Mouse (Mus musculus) kidney, adult 2 months (tissue): ENCODE data around the gene Kit. TPM values are rescaled to one million over a fixed set of nuclear protein-coding genes. Genes with fewer than 3 reads are reported as not detected.

ENCODE experiments used
- DNase-seq: peaks from one replicate; pipeline ENCODE4 v3.0.0; 2021
- H3K27ac ChIP-seq: fragments of 200-500 bp; 2 replicates; pipeline ENCODE4 v1.5.1; 2012; ENCODE audit warnings: low read depth, low read length, control low read depth, inconsistent platforms; ENCODE audit not compliant: insufficient read depth
- H3K27me3 ChIP-seq: fragments of 200-500 bp; replicated peaks from 2 replicates; pipeline ENCODE4 v1.6.1; 2012; ENCODE audit warnings: mild to moderate bottlenecking, moderate library complexity, low read length, inconsistent platforms; ENCODE audit not compliant: control insufficient read depth, insufficient read depth
- H3K36me3 ChIP-seq: fragments of 200-500 bp; 2 replicates; pipeline ENCODE4 v1.6.1; 2012; ENCODE audit warnings: mild to moderate bottlenecking, moderate library complexity, low read length, inconsistent platforms; ENCODE audit not compliant: control insufficient read depth, insufficient read depth
- H3K4me1 ChIP-seq: fragments of 200-500 bp; 2 replicates; pipeline ENCODE4 v1.6.1; 2011; ENCODE audit warnings: low read length; ENCODE audit not compliant: control insufficient read depth, insufficient read depth
- H3K4me3 ChIP-seq: fragments of 200-500 bp; 2 replicates; pipeline ENCODE4 v1.5.1; 2011; ENCODE audit warnings: mild to moderate bottlenecking, low read depth, low read length, control low read depth; ENCODE audit not compliant: insufficient read depth
- CTCF ChIP-seq: fragments of 200-500 bp; conservative IDR thresholded peaks from 2 replicates; pipeline ENCODE4 v1.5.1; 2011; ENCODE audit warnings: low read depth, mild to moderate bottlenecking, control low read depth, low read length, moderate library complexity, mixed read lengths; ENCODE audit not compliant: insufficient read depth, insufficient read length
- POLR2A ChIP-seq: fragments of 200-500 bp; IDR thresholded peaks from one replicate; pipeline ENCODE4 v1.6.1; 2011; ENCODE audit warnings: low read depth, low read length, control low read depth
- WGBS: fragments of 180-500 bp; shearing (Covaris S2); methylation state at CpG from one replicate; pipeline ENCODE4 v1.1.7; 2018; 5-methylcytosine and 5-hydroxymethylcytosine counted together
- polyA plus RNA-seq: library from polyadenylated mRNA; depleted of rRNA; stranded (reverse); fragments of >200 nt; gene quantifications from 2 replicates; pipeline ENCODE4 v1.2.3, GENCODE M21; 2012

The Kit gene
- polyA plus RNA-seq, 1 experiment = 15.6 TPM

DNA sequence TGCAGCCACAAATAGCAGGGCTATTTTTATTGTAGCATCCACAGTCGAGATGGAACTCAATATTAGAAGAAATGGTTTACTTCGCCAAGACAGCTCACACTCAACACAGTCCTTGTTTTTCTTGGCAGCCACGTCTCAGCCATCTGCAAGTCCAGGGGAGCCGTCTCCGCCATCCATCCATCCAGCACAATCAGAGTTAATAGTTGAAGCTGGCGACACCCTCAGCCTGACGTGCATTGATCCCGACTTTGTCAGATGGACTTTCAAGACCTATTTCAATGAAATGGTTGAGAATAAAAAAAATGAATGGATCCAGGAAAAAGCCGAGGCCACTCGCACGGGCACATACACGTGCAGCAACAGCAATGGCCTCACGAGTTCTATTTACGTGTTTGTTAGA is 32.2 kb downstream of the Kit start:
- H3K4me1 ChIP-seq = no peaks in the 10 kb centered on the region
- H3K27me3 ChIP-seq = no peaks in the 10 kb centered on the region
- no peaks in the 10 kb centered on the region for H3K36me3 ChIP-seq
- DNase-seq = no peak
- WGBS = 70% methylated on average over 14 of the region's 14 CpGs
- no peak for TF ChIP-seq POLR2A
- no peak for TF ChIP-seq CTCF
- H3K4me3 ChIP-seq = no peak overlapping the region
- no peak overlapping the region for H3K27ac ChIP-seq

DNA sequence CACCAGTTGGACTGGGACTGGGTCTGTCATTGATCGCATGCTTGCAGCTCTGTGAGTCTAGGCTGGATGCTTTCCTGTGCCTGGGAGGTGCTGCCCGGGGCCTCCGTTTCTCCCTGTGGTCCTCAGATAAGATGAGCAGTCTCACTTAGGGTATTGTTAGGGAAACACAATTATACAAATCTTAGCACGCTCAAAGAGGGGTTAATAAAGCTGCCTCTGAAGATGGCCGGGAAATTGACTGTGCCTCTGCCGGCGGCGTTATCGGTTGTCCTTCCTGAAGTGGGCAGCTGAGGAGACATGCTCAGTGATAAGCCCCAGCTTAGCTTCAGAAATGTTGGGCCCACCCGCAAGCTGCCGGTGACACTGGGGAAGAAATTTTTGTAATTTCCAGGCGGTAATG is 33.3 kb downstream of the Kit start:
- TF ChIP-seq CTCF (no peak), POLR2A (no peak)
- no peaks in the 10 kb centered on the region for H3K4me1 ChIP-seq
- DNase-seq = no peak
- 93% methylated on average over 12 of the region's 12 CpGs for WGBS
- H3K27ac ChIP-seq = no peak overlapping the region
- H3K36me3 ChIP-seq = no peaks in the 10 kb centered on the region
- H3K4me3 ChIP-seq = no peak overlapping the region
- H3K27me3 ChIP-seq = no peaks in the 10 kb centered on the region

DNA sequence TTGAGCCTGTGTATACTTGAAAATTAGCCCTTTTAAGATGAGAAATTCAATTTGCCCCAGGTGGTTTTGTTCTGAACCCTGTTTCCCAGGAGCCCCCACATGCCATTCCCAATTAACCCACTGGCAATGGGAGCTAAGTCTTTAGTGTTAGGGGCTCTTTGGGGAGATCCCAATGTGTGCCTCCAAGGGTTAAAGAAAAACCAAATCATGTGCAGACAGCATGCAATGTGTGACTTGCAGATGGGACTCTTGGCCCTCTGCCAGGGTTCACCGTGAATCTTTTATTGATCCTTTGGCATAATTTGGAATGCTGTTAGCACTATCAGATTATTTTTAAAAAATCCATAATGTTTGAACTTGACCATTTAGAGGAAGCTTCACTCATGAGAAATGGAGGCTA is 37.7 kb downstream of the Kit start:
- TF ChIP-seq CTCF (no peak), POLR2A (no peak)
- Histone ChIP-seq H3K4me1 (no peaks in the 10 kb centered on the region), H3K27me3 (no peaks in the 10 kb centered on the region), H3K4me3 (no peak overlapping the region), H3K36me3 (no peaks in the 10 kb centered on the region), H3K27ac (no peak overlapping the region)
- DNase-seq = no peak
- 81% methylated on average over 1 of the region's 1 CpGs for WGBS

DNA sequence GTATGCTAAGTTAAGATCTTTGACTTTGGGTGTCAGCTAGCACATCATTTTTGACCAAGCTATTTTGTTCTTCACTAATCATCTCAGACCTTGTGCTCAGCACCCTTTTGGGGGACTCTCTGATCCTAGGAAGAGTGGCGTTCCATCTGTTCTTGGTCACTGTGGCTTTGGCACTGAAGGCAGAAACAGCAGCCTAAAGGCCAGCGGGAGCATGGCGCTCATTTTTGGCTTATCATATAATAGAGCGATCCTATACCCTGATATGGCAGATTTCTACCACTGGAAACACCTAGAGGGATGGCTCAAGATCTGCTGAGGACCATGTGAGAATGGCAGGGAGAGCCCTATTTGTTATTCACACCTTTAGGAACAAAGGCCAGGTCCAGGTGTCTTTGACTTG is 38.2 kb downstream of the Kit start:
- Histone ChIP-seq H3K4me3 (no peak overlapping the region), H3K27me3 (no peaks in the 10 kb centered on the region), H3K4me1 (no peaks in the 10 kb centered on the region), H3K36me3 (no peaks in the 10 kb centered on the region), H3K27ac (no peak overlapping the region)
- 96% methylated on average over 4 of the region's 4 CpGs for WGBS
- no peak for TF ChIP-seq CTCF
- no peak for TF ChIP-seq POLR2A
- DNase-seq = no peak

DNA sequence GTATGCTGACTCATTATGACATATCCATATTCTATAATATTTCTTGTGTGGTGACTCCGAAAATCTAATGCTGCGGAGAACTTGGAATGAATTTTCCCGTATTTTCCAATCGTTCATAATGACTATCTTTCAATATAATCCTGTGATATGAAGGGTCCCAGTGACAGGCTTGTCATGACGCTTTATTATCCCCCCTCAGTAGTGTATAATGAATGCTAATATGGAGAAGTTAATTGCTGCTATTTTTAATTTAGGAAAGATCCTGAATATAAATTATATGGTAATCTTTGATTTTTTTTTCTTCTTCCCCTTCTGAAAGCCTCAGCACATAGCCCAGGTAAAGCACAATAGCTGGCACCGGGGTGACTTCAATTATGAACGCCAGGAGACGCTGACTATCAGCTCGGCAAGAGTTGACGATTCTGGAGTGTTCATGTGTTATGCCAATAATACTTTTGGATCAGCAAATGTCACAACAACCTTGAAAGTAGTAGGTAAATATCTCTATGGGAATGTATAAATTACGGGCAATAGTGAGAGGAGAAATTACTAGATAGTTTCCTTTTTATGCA is 40.4 kb downstream of the Kit start:
- 92% methylated on average over 11 of the region's 11 CpGs for WGBS
- Histone ChIP-seq H3K4me1 (no peaks in the 10 kb centered on the region), H3K27ac (no peak overlapping the region), H3K36me3 (no peaks in the 10 kb centered on the region), H3K27me3 (no peaks in the 10 kb centered on the region), H3K4me3 (no peak overlapping the region)
- no peak for DNase-seq
- TF ChIP-seq CTCF = no peak
- no peak for TF ChIP-seq POLR2A

DNA sequence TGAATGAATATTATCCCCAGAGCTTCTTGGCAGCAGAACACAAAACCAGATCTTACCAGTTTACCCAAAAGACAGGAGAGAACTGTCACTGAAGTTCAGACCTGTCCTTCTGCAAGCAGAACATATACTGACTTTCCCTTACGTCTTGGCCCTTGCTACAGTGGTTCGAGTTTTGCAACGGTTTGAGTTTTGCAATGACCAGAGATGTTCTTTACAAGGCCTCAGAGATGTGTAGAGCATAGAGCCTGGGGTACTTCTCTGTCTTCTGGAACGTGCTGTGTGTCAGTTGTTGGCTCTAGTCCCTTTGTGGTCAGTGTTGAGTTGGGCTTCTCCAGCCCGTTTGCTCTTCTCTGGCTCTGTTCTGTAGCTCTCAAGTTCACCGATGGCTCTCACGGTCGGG is 40.9 kb downstream of the Kit start:
- no peak overlapping the region for H3K4me3 ChIP-seq
- no peaks in the 10 kb centered on the region for H3K36me3 ChIP-seq
- DNase-seq = no peak
- no peak overlapping the region for H3K27ac ChIP-seq
- WGBS = 89% methylated on average over 8 of the region's 8 CpGs
- H3K27me3 ChIP-seq = no peaks in the 10 kb centered on the region
- no peaks in the 10 kb centered on the region for H3K4me1 ChIP-seq
- TF ChIP-seq CTCF = no peak
- no peak for TF ChIP-seq POLR2A

DNA sequence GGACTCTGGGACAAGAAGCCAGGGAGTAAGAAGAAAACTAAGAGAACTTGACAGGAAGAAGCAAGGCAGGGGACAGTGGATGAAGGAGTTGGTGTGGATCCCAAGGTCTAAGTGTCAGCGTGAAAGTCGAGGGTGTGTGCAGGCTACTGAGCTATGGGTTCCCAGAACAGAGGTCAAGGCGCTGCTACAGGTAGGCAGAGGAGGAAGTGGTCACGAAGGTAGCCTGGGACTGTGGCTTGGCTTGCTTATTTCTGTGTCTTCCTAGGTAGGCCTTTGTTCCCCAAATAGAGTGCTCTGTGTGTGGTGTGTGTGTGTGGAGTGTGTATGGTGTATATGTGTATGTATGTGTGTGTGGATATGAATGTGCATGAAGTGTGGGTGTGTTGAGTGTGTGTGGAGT is 47.7 kb downstream of the Kit start:
- no peak for TF ChIP-seq CTCF
- WGBS = 96% methylated on average over 4 of the region's 4 CpGs
- Histone ChIP-seq H3K4me1 (no peaks in the 10 kb centered on the region), H3K36me3 (no peaks in the 10 kb centered on the region), H3K27me3 (no peaks in the 10 kb centered on the region), H3K27ac (no peak overlapping the region), H3K4me3 (no peak overlapping the region)
- DNase-seq = no peak

DNA sequence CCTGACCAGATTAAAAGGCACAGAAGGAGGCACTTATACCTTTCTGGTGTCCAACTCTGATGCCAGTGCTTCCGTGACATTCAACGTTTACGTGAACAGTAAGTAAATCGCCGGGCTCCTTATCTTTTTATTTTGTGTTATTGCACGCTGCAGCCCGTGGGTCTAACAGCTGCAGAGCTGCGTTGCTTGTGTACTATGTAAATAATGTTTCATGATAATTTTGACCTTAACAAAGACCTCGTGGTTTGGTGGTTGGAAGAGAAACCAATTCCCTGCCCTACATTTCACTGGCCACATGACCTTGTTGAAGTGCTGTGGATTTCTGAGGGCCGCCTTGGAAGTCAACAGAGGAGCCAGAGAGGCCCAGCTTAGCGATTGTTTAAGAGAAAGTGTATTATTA is 48.3 kb downstream of the Kit start:
- no peak for DNase-seq

More for the DNA sequence above, 48.3 kb downstream of the Kit start:
- no peak overlapping the region for H3K4me3 ChIP-seq
- WGBS = 84% methylated on average over 11 of the region's 11 CpGs
- TF ChIP-seq POLR2A (no peak), CTCF (no peak)
- H3K4me1 ChIP-seq = no peaks in the 10 kb centered on the region
- H3K27ac ChIP-seq = no peak overlapping the region
- no peaks in the 10 kb centered on the region for H3K27me3 ChIP-seq
- no peaks in the 10 kb centered on the region for H3K36me3 ChIP-seq
